ENCODE assay signal across 8 mouse cellular contexts in the genomic region with DNA sequence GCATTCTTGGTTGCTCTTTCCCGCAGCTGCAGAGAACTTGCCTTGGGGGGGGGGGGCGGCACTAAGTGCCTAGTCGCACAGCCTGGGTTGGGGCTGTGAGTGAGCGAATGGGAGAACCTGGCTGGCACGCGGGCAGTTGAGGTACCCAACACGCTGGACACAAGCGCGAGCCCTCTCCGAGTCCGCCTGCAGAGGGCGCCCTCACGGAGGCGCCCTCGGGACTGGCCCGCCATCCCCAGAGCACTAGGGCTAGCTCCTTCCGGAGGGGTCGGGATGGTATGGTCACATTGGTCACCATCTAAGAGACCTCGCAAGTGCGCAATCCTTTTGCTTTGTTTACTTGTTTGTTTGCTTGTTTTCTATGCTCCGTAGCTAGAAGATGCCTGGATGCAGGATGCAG. TPM values are rescaled to one million over a fixed set of nuclear protein-coding genes. Genes with fewer than 3 reads are reported as not detected.
DNase-seq lines count a peak whose midpoint lies in the region; ATAC-seq lines count a peak whose summit lies in the region.

No protein-coding gene starts in this region.

- H3K36me3 ChIP-seq in midbrain, embryonic 14.5 days (ENCODE audit: control insufficient read depth, insufficient read depth, low read length): no peaks in the 10 kb centered on the region

- DNase-seq in cerebellum, adult 9-11 months: peak; percentile 22
- DNase-seq in cerebellum, adult 9-10 months: no peak
- DNase-seq in right cerebral cortex, postnatal 25 days: peak; percentile 62
- DNase-seq in right cerebral cortex, adult 18-20 months: no peak
- DNase-seq in kidney, adult 9 months: peak; percentile 51
- peak; percentile 86 for DNase-seq in midbrain, embryonic 14.5 days
- no peak for DNase-seq in T-cell, adult 2 months (ENCODE audit: low spot score)
- no peak for DNase-seq in ovary, postnatal 36 days (ENCODE audit: low spot score)

- peak overlapping the region; percentile 98 for H3K4me2 ChIP-seq in midbrain, embryonic 14.5 days (ENCODE audit: low read length)

- peaks cover 47% of the 10 kb centered on the region for H3K4me1 ChIP-seq in midbrain, embryonic 14.5 days (ENCODE audit: control insufficient read depth, insufficient read depth, low read length)

- peak; percentile 55 for ATAC-seq in midbrain, embryonic 14.5 days (ENCODE audit: low FRiP score, low TSS enrichment)

- H3K9me3 ChIP-seq in midbrain, embryonic 14.5 days (ENCODE audit: control insufficient read depth, low read length): no peaks in the 10 kb centered on the region

- peak overlapping the region; percentile 92 for H3K4me3 ChIP-seq in midbrain, embryonic 14.5 days (replicated peaks; ENCODE audit: low read depth, low read length)

- H3K27me3 ChIP-seq in midbrain, embryonic 14.5 days (ENCODE audit: control insufficient read depth, insufficient read depth, low read length): no peaks in the 10 kb centered on the region

- WGBS in midbrain, embryonic 14.5 days: under 1% methylated on average over 20 of the region's 21 CpGs

- peak overlapping the region; percentile 94 for H3K9ac ChIP-seq in midbrain, embryonic 14.5 days (replicated peaks; ENCODE audit: low read length)

- peak overlapping the region; percentile 99 for H3K27ac ChIP-seq in midbrain, embryonic 14.5 days (replicated peaks; ENCODE audit: low read depth, low read length)

RNA-seq across cellular contexts. Expression of gene Pou3f3, which starts 10.8 kb away (rescaled TPM):
- 20.0 and 24.5 TPM in 2 replicates for polyA plus RNA-seq in midbrain, embryonic 14.5 days (2014; fragmentation: Nextera tagmentation; extraction: Ambion mirVana)

Comparison
In these comparisons a context has a peak if more than half of its experiments do, and no peak if none do; other contexts are left out.
1. DNase-seq: peak in cerebellum, adult 9-11 months (single experiment), right cerebral cortex, postnatal 25 days (single experiment), kidney, adult 9 months (single experiment) and midbrain, embryonic 14.5 days (single experiment); none in cerebellum, adult 9-10 months (single experiment), right cerebral cortex, adult 18-20 months (single experiment), T-cell, adult 2 months (single experiment) and ovary, postnatal 36 days (single experiment).